Mouse (Mus musculus) lung, postnatal 0 days (tissue): Measurements from ENCODE around the gene Gemin6.

ENCODE experiments used
- CTCF ChIP-seq: IDR thresholded peaks from 2 replicates; pipeline ENCODE4 v1.5.1; 2016; ENCODE audit warnings: antibody characterized with exemption, mild to moderate bottlenecking
- EP300 ChIP-seq: IDR thresholded peaks from 2 replicates; pipeline ENCODE4 v1.6.1; 2016; ENCODE audit warnings: antibody characterized with exemption, mild to moderate bottlenecking, control low read depth

- no peak for TF ChIP-seq CTCF
- no peak for TF ChIP-seq EP300
Measured at GRCm38 (mm10) chr17:80206301-80206670, 18.0 kb upstream of the Gemin6 start.
